Mouse (Mus musculus) myocyte (in vitro differentiated cells): ENCODE data around the gene Wdfy4.

ENCODE experiments used
- CEBPB ChIP-seq: IDR thresholded peaks from 2 replicates; pipeline ENCODE4 v1.6.1; 2011; ENCODE audit warnings: mild to moderate bottlenecking, moderate library complexity; ENCODE audit not compliant: poor library complexity, insufficient read depth, severe bottlenecking
- E2F4 ChIP-seq: IDR thresholded peaks from one replicate; pipeline ENCODE4 v1.6.1; 2011; ENCODE audit warnings: mild to moderate bottlenecking, control low read depth, moderate library complexity; ENCODE audit not compliant: insufficient read depth
- MAX ChIP-seq: IDR thresholded peaks from one replicate; pipeline ENCODE4 v1.6.1; 2011; ENCODE audit warnings: low read depth, mild to moderate bottlenecking, control low read depth
- MYOD1 ChIP-seq, 3 experiments: IDR thresholded peaks; one replicate each; pipeline ENCODE4 v1.6.1; 2011; ENCODE audit warnings: control low read depth in 2 of 3, low read depth in 2 of 3, mild to moderate bottlenecking in 2 of 3, moderate library complexity in 1 of 3; ENCODE audit not compliant: insufficient read length in 2 of 3, control insufficient read depth in 1 of 3
- MYOG ChIP-seq, 3 experiments: IDR thresholded peaks; one replicate each; pipeline ENCODE4 v1.6.1; 2011; ENCODE audit warnings: control low read depth in 2 of 3, low read depth in 2 of 3, mild to moderate bottlenecking in 2 of 3; ENCODE audit not compliant: insufficient read length in 2 of 3, control insufficient read depth in 1 of 3, insufficient read depth in 1 of 3
- POLR2A ChIP-seq: IDR thresholded peaks from one replicate; pipeline ENCODE4 v1.6.1; 2011; ENCODE audit warnings: low read depth, mild to moderate bottlenecking, control low read depth, moderate library complexity; ENCODE audit not compliant: insufficient read length
- POLR2AphosphoS2 ChIP-seq: IDR thresholded peaks from one replicate; pipeline ENCODE4 v1.6.1; 2011; ENCODE audit warnings: low read depth, control low read depth; ENCODE audit not compliant: insufficient read length
- REST ChIP-seq: IDR thresholded peaks from one replicate; pipeline ENCODE4 v1.6.1; 2011; ENCODE audit warnings: mild to moderate bottlenecking, control low read depth, moderate library complexity; ENCODE audit not compliant: insufficient read depth, insufficient read length
- USF1 ChIP-seq: IDR thresholded peaks from one replicate; pipeline ENCODE4 v1.6.1; 2011; ENCODE audit warnings: low read depth, mild to moderate bottlenecking, control low read depth, moderate library complexity

DNA sequence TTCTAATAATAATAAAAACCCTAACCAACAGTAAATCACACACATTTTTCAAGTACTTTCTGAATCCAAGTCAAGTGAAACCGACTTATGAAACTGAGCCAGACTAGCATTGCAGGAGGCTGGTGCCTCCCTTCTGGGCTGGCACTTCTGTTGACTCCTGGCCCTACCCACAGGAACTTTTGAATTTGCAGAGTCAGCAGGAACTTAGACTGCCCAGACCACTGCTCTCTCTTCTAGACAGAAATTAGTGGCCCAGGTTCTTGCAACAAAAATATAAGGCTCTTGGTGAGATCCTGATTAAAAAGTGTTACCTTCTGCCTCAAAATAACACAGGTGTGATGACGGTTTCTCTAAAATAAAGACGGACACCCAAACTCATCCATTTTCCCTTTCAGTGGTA is 140.1 kb downstream of the Wdfy4 start:
- no peak for TF ChIP-seq POLR2A
- no peak for TF ChIP-seq MYOD1 (IDR thresholded peaks at IDR 0.05; ENCODE audit: control insufficient read depth in 1 of 3, insufficient read length in 2 of 3, low read depth in 2 of 3)
- no peak for TF ChIP-seq REST
- TF ChIP-seq USF1: no peak
- no peak for TF ChIP-seq MAX
- TF ChIP-seq CEBPB: no peak
- TF ChIP-seq E2F4: no peak
- no peak for TF ChIP-seq MYOG (IDR thresholded peaks at IDR 0.05; ENCODE audit: control insufficient read depth in 1 of 3, insufficient read depth in 1 of 3, insufficient read length in 2 of 3, low read depth in 2 of 3)
- no peak for TF ChIP-seq POLR2AphosphoS2
